Mouse (Mus musculus) testis, adult 10 weeks (tissue): ENCODE data around the gene Sar1a. TPM values are rescaled to one million over a fixed set of nuclear protein-coding genes. Genes with fewer than 3 reads are reported as not detected.

Experiments
- polyA plus RNA-seq: library from polyadenylated mRNA; stranded (reverse); fragments of 350-450 nt; fragmentation: Illumina TruSeq; extraction: RNeasy Lipid Tissue Mini Kit (QIAGEN cat#74804); gene quantifications from one replicate; pipeline ENCODE4 v1.2.3, GENCODE M21; 2014; ENCODE audit warnings: low read depth, low replicate concordance

The Sar1a gene
- polyA plus RNA-seq: 241 TPM

DNA sequence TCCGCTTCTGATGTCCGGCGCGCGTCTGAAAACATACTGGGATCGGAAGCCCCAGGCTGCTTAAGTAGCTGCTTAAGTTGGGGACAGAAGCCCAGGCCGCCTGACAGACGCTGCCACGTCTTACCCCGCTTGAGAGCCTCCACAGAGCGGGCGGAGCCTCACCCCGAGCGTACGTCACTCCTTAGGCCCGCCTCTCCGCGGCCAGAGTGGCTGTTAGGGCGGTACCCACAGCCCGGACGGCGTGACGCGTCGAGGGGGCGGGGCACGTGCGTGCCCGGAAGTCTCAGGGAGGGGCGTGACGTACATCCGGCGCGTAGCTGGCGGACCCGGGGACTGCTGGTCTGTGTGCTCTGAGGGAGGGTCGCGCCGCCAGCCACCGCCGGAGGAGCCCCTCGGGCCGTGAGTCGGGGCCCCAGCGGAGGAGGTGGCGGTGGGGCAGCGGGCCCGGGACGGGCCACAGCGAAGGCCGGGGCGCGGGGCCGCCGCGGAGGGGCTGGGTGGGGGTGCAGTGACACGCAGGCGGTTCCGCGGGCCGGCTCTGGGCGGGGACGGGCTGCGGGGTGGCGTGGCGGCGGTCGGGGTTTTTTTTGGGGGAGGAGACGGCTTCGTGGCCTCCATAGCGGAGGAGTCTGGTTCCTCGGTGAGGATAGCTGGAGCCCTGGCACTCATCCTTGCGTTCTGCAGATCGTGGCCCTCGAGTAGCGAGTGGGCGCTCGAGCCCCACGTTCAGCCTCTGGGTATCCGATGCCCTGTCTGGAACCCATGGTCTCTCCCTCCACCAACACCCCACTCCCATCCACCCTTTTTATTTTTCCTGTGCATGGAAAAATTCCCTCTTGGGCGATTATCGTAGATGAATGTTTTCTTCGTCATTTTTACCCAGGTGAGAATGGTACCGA, at the start of gene Sar1a:
Gene Sar1a (plus strand): TSS at position 285 of the 899 bp plus-strand sequence.

DNA sequence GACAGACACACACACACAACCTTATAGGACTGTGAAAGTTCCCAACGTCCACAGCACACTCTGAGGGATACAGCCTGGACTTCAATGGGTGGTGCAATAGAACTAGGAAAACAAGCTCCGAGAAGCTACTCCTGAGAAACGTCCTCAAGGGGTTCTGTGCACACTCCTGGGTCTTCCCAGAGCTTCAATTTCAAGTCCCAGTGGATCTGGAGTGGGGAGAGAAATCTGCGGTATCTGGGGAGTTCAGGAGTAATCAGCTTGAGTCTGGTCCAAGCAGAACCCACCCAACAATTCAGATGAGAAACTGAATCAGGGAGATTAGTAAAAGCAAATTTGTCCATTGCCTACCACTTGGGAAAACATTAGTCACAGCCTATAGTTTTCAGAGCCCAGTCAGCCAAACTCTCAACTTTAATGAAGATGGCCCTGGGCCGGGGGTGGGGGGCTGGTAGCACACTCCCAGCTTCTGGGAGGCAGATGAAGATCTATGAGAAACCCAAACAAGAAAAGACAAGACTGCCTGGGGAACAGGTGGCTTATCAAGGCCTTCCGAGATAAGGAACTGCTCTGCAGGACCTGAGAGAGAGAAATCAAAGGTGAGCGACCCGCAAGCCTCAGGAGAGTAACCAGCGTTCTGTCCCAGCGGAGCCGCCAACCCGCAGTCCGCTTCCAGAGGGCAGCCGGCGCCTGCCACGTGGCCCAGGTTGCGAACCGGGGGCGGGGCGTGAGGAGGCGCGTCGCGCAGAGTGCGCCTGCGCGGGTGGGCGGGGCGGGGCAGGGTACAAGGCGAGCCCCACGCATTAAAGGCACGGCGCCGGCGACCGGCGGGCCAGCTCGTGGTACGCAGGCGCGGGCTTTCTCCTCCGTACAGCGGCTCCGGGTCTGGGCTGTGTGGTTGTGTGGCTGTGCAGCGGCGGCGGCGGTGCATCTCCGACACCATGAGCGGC, 32.0 kb upstream of the Sar1a start, which contains the start of gene Ppa1:
Gene Ppa1 (plus strand): TSS at position 763 of the 947 bp plus-strand sequence.

DNA sequence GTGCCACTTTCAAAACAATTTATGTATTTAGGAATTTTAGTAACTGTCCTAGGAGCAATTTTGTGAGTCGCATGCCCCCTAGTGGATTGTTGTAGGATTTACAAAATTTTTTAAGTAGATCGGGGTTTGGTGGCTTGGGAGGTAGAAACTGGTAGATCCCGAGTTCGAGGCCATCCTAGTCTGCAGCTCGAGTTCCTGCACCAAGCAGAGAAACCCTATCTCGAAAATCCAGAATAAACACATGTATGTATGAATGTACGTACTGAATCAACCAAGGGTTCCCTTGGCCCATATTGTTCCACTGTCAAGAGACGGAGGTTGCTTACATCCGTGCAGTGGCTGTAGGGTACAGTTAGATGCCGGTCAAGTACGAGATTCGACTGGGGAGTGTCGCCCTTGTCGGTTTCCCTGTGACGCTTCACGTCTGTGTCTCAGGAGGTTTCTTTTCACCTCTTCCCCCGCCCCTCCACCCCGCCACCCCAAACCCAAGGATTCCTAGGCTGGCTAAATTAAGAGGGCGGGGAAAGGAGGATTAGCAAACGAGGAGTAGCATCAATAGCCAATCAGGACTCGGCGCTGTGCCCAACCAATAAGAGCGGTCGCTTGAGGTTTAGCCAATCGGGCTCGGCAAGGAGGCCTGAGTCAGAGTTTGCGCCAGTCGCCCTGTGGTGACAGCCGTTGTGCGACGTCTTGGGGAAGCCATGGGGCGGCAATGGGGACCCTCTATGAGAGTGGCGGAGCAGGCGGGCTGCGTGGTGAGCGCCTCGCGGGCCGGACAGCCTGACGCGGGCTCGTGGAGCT, 15.0 kb downstream of the Sar1a start, which contains the start of gene Tysnd1:
Gene Tysnd1 (plus strand): TSS at position 645 of the 801 bp plus-strand sequence.

DNA sequence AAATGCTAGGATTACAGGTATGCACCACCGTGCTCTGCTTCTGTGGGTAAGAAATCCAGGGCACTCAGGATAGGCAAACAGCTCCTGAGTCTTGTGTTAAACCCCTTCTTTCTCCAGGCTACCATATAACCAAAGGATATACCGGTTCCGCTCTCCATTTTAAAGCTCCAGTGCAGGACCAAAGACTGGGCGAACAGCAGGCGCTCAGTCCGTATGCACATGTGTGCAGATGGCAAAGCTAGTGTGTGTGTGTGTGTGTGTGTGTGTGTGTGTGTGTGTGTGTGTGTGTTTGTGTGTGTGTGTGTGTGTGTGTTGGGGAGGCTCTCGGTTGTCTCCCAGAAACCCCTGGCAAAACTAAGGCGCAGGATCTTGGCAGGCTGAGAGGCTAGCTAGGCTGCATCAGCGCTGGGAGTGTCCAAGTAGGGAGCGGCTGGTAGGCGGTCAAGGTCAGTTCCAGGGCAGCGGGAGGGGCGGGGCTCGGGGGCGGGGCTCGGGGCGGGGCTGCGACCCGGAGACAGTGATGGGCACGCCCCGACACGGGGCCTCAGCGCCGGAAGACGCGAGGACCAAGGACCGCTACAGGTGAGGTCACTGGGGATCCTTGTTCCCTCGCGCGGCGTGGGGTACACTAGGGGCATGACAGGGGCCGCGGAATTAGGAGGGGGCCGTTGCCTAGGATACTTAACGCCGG, 34.8 kb downstream of the Sar1a start, which contains the start of gene Aifm2:
Gene Aifm2 (plus strand): TSS at position 493 of the 691 bp plus-strand sequence.

Other genes with a start within 250 kb of the Sar1a start
- 8.2 TPM for gene Eif4ebp2, start 227.6 kb upstream of the Sar1a start, polyA plus RNA-seq
- 1.1 TPM for gene Lrrc20, start 204.5 kb upstream of the Sar1a start, polyA plus RNA-seq
- not detected for gene Npffr1, start 84.8 kb upstream of the Sar1a start, polyA plus RNA-seq
- 27.5 TPM for gene Ppa1, start 31.7 kb upstream of the Sar1a start, polyA plus RNA-seq
- gene Tysnd1, start 15.2 kb downstream of the Sar1a start, polyA plus RNA-seq: 0.91 TPM
- gene Aifm2, start 35.0 kb downstream of the Sar1a start, polyA plus RNA-seq: 4.2 TPM
- 3.8 TPM for gene H2afy2, start 103.8 kb downstream of the Sar1a start, polyA plus RNA-seq